Mouse (Mus musculus) hindbrain, embryonic 14.5 days (tissue): ENCODE results near the gene Dnajc7. TPM values are rescaled to one million over a fixed set of nuclear protein-coding genes. Genes with fewer than 3 reads are reported as not detected.

Source experiments
- ATAC-seq: fragments of 200-750 bp; cut with Nextera tagmentation; 2 replicates; pipeline ENCODE4 v1.8.0; 2017; ENCODE audit warnings: moderate number of reproducible peaks, mild to moderate bottlenecking, moderate TSS enrichment, moderate library complexity; ENCODE audit not compliant: low FRiP score
- DNase-seq: peaks from one replicate; pipeline ENCODE4 v3.0.0-alpha.2; 2015; ENCODE audit warnings: low spot score
- H3K27ac ChIP-seq: fragments of 300-500 bp; sonication (generic); 2 replicates; pipeline ENCODE4 v1.5.1; 2014; ENCODE audit warnings: mild to moderate bottlenecking, moderate library complexity
- H3K27me3 ChIP-seq: fragments of 300-500 bp; sonication (generic); 2 replicates; pipeline ENCODE4 v1.6.1; 2014; ENCODE audit warnings: mild to moderate bottlenecking, low read length, mixed read lengths; ENCODE audit not compliant: control insufficient read depth, insufficient read depth
- H3K36me3 ChIP-seq: fragments of 300-500 bp; sonication (generic); replicated peaks from 2 replicates; pipeline ENCODE4 v1.6.1; 2014; ENCODE audit not compliant: control insufficient read depth, insufficient read depth
- H3K4me1 ChIP-seq: fragments of 300-500 bp; sonication (generic); replicated peaks from 2 replicates; pipeline ENCODE4 v1.6.1; 2014; ENCODE audit warnings: antibody characterized with exemption, low read length, mixed read lengths; ENCODE audit not compliant: control insufficient read depth, insufficient read depth
- H3K4me2 ChIP-seq: fragments of 300-500 bp; sonication (generic); replicated peaks from 2 replicates; pipeline ENCODE4 v1.6.1; 2014; ENCODE audit warnings: mild to moderate bottlenecking, moderate library complexity
- H3K4me3 ChIP-seq: fragments of 300-500 bp; sonication (generic); replicated peaks from 2 replicates; pipeline ENCODE4 v1.5.1; 2014; ENCODE audit warnings: mild to moderate bottlenecking, low read length
- H3K9ac ChIP-seq: fragments of 300-500 bp; sonication (generic); 2 replicates; pipeline ENCODE4 v1.6.1; 2014
- H3K9me3 ChIP-seq: fragments of 300-500 bp; sonication (generic); 2 replicates; pipeline ENCODE4 v1.6.1; 2016; ENCODE audit warnings: low read length; ENCODE audit not compliant: control insufficient read depth
- WGBS: fragments of 180-500 bp; shearing (Covaris S2); extraction: QIAGEN DNeasy Blood & Tissue Kit; methylation state at CpG from one replicate; pipeline ENCODE4 v1.1.7; 2014; 5-methylcytosine and 5-hydroxymethylcytosine counted together
- polyA plus RNA-seq: library from polyadenylated mRNA; unstranded; fragments of >200 nt; fragmentation: Nextera tagmentation; extraction: Ambion mirVana; gene quantifications from 2 replicates; pipeline ENCODE4 v1.2.1, GENCODE M21; 2014

Dnajc7 gene
- polyA plus RNA-seq, 1 experiment from 2014 or later, result 91.6 TPM

DNA sequence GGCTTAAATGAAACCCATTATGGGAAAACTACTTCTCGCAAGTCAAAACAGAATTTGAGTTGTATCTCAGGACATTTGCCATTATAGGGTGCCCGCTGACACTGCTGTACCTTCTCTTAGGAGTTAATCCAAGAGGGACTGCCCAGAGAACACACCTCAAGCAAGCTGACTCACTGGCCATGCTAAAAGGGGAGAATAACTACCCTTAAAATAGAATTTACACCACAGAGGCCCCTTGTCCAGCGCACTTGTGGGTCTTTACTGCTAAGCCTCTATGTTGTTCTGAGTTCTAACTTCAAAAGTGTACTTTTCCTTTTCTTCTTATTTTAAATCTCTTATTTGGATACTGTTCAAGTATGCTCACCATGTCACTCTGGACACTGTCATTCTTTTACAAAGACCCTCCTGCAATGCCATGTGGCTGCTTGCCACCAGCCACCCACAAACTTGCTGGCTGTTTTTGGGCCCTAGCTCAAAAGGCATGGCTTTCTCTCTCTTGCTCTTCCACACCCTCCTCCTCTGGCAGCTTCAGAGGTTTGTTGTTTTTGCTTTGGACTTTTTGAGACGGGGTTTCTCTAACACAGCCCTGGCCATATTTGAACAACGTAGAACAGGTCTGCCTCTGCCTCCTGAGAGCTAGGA is 10.5 kb downstream of the Dnajc7 start:
- Histone ChIP-seq H3K4me2 (no peak overlapping the region), H3K9me3 (no peaks in the 10 kb centered on the region), H3K4me3 (no peak overlapping the region), H3K4me1 (peaks cover 6% of the 10 kb centered on the region; the same call in 1 of the 2 replicates), H3K9ac (no peak overlapping the region), H3K27ac (peak overlapping the region; percentile 43), H3K27me3 (no peaks in the 10 kb centered on the region), H3K36me3 (0 out of 2 replicates have a peak, but pooled peaks cover 6% of the 10 kb centered on the region)
- 89% methylated on average over 5 of the region's 5 CpGs for WGBS
- ATAC-seq, result no peak
- DNase-seq, result no peak

DNA sequence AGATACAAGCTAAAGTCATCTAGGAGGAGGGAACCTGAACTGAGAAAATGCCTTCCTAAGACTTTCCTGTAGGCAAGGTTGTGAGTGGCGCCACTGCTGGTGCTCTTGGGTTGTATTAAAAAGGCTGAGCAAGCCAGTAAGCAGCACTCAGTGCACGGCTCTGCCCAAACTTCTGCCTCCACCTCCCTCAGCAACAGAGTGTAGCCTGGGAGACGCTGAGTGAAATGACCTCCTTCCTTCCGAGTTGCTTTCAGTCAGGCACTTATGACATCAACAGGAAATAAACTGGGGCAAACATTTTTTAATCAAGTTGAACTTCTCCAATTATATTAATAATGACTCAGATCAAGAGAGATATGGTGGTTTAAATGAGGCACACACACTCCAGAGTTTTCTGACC is 11.2 kb downstream of the Dnajc7 start:
- 74% methylated on average over 4 of the region's 4 CpGs for WGBS
- Histone ChIP-seq H3K27me3 (no peaks in the 10 kb centered on the region), H3K27ac (no peak overlapping the region), H3K4me1 (peaks cover 10% of the 10 kb centered on the region; the same call in 1 of the 2 replicates), H3K4me2 (no peak overlapping the region), H3K9me3 (no peaks in the 10 kb centered on the region), H3K4me3 (no peak overlapping the region), H3K9ac (no peak overlapping the region), H3K36me3 (0 out of 2 replicates have a peak, but pooled peaks cover 6% of the 10 kb centered on the region)
- no peak for ATAC-seq
- DNase-seq, result no peak

DNA sequence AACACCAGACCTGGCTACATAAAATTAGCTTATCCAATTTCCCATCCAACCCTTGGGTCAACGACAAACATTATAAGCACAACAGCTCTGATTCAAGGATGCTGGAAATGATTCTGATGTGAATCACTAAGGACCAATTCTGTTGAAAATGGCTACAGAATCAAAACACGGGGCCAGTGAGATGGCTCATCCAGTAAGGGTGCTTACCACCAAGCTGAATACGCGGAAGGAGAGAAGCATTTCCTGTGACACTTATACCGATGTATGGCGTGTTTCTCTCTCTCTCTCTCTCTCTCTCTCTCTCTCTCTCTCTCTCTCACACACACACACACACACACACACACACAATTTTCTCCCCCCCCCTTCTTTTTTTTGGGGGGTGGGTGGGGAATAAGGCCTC is 12.8 kb downstream of the Dnajc7 start:
- Histone ChIP-seq H3K36me3 (peaks cover 7% of the 10 kb centered on the region), H3K4me3 (no peak overlapping the region), H3K4me2 (no peak overlapping the region), H3K9me3 (no peaks in the 10 kb centered on the region), H3K4me1 (peaks cover 12% of the 10 kb centered on the region; the same call in 1 of the 2 replicates), H3K27ac (no peak overlapping the region), H3K27me3 (no peaks in the 10 kb centered on the region), H3K9ac (no peak overlapping the region)
- WGBS, result 91% methylated on average over 6 of the region's 6 CpGs
- ATAC-seq, result no peak
- DNase-seq, result no peak

- no peaks in the 10 kb centered on the region for H3K9me3 ChIP-seq
- no peak overlapping the region for H3K9ac ChIP-seq
- WGBS, result 79% methylated on average over 10 of the region's 10 CpGs
- ATAC-seq (no peak), DNase-seq (no peak)
- no peaks in the 10 kb centered on the region for H3K27me3 ChIP-seq
- no peak overlapping the region for H3K4me3 ChIP-seq
- H3K36me3 ChIP-seq, result peaks cover 17% of the 10 kb centered on the region
- peak overlapping the region; percentile 26; the same call in 1 of the 2 replicates for H3K27ac ChIP-seq
- H3K4me1 ChIP-seq, result peaks cover 9% of the 10 kb centered on the region; the same call in 1 of the 2 replicates
- no peak overlapping the region for H3K4me2 ChIP-seq
Measured at GRCm38 (mm10) chr11:100605451-100605850, 14.5 kb downstream of the Dnajc7 start.

DNA sequence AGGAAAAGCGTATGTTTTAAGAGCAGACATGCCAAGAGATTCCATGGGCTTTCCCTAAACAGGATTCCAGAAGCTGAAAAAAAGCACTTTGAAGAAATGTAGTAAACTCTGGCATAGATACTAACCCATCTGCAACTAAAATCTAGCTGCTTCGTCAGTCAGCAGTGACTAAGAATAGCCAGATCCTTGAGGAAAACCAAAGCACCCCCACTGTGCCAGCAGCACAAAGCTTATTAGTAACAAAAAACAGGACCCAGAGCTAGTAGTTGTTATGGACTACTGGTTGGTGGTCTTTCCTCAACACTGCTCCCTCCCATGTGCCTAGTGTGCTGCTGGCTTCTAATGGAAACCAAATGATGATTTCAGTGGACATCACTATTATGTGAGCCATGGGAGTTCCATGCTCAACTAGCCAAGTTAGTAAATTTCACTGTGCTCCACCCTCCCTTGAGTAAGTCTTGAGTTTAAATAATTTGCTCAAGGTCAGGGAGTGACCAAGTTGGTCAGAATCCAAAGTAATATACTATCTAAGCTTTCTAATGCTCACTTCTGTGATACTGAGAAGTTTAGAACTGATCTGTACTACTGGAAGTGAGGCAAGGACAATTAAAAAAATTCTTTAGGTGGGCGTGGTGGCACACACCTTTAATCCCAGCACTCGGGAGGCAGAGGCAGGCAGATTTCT is 15.5 kb downstream of the Dnajc7 start:
- no peaks in the 10 kb centered on the region for H3K27me3 ChIP-seq
- no peak overlapping the region for H3K4me2 ChIP-seq
- H3K4me1 ChIP-seq, result peaks cover 6% of the 10 kb centered on the region; the same call in 1 of the 2 replicates
- H3K9ac ChIP-seq, result no peak overlapping the region
- peaks cover 27% of the 10 kb centered on the region for H3K36me3 ChIP-seq
- 88% methylated on average over 4 of the region's 4 CpGs for WGBS
- H3K4me3 ChIP-seq, result no peak overlapping the region
- H3K27ac ChIP-seq, result no peak overlapping the region
- H3K9me3 ChIP-seq, result no peaks in the 10 kb centered on the region
- DNase-seq (no peak), ATAC-seq (no peak)

DNA sequence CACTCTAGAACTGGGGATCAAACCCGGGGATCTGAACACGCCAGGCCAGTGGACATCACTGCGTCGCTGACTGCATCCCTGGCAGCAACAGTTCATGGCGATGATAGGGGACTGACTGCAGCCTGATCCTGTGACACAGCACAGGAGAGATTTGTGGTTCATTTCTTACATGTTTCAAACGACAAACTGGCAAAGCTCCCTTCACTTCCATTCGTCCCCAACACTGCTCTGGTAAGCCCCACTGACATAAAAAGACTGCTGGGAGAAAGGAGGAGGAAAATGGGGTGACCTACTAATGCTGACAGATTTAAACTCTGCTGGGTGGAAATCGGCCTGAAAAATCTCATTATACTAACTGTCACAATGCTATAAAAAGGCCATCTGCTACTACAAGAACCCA is 16.2 kb downstream of the Dnajc7 start:
- H3K9me3 ChIP-seq, result no peaks in the 10 kb centered on the region
- DNase-seq (no peak), ATAC-seq (no peak)
- no peak overlapping the region for H3K4me3 ChIP-seq
- no peak overlapping the region for H3K9ac ChIP-seq
- peaks cover 34% of the 10 kb centered on the region for H3K36me3 ChIP-seq
- H3K27me3 ChIP-seq, result no peaks in the 10 kb centered on the region
- 0 out of 2 replicates have a peak overlapping the region, but pooled peaks have one; percentile 32 for H3K27ac ChIP-seq
- H3K4me2 ChIP-seq, result no peak overlapping the region
- peaks cover 6% of the 10 kb centered on the region; the same call in 1 of the 2 replicates for H3K4me1 ChIP-seq
- 83% methylated on average over 8 of the region's 8 CpGs for WGBS

GRCm38 (mm10) chr11:100603155-100603554 is 16.8 kb downstream of the Dnajc7 start:
- WGBS, result 89% methylated on average over 9 of the region's 9 CpGs

GRCm38 (mm10) chr11:100601372-100601771 is 18.6 kb downstream of the Dnajc7 start:
- Histone ChIP-seq H3K27ac (no peak overlapping the region), H3K9ac (no peak overlapping the region), H3K36me3 (peaks cover 58% of the 10 kb centered on the region), H3K4me2 (no peak overlapping the region), H3K27me3 (no peaks in the 10 kb centered on the region), H3K4me1 (peaks cover 6% of the 10 kb centered on the region; the same call in 1 of the 2 replicates), H3K9me3 (no peaks in the 10 kb centered on the region), H3K4me3 (no peak overlapping the region)
- ATAC-seq (no peak), DNase-seq (no peak)
- WGBS, result 98% methylated on average over 3 of the region's 3 CpGs

More at GRCm38 (mm10) chr11:100603155-100603554, 16.8 kb downstream of the Dnajc7 start:
- no peak for ATAC-seq
- no peak for DNase-seq
- no peak overlapping the region for H3K9ac ChIP-seq
- H3K4me2 ChIP-seq, result no peak overlapping the region
- H3K4me3 ChIP-seq, result no peak overlapping the region
- no peaks in the 10 kb centered on the region for H3K9me3 ChIP-seq
- no peak overlapping the region for H3K27ac ChIP-seq
- peaks cover 6% of the 10 kb centered on the region; the same call in 1 of the 2 replicates for H3K4me1 ChIP-seq
- H3K36me3 ChIP-seq, result peaks cover 40% of the 10 kb centered on the region
- H3K27me3 ChIP-seq, result no peaks in the 10 kb centered on the region

DNA sequence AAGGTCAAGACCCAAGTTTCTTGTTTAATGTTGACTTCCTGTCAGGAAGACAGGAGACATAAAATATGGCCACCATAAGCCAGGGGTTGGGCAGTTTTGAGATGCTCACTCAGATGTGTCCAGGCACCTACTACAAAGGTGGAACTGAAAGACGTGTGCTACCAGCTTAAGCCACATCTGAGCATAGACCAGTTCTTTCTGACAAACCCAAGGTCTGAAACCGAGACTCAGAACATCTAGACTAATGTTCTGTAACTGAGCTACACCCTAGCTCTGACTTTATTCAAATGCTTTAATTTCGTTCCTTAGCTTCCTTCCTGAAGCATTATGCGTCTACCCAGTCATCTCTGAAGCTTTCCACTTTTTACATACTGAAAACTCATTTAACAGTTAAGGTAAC is 21.9 kb downstream of the Dnajc7 start:
- Histone ChIP-seq H3K27me3 (no peaks in the 10 kb centered on the region), H3K4me2 (no peak overlapping the region), H3K4me1 (no peaks in the 10 kb centered on the region), H3K36me3 (peaks cover 91% of the 10 kb centered on the region), H3K27ac (no peak overlapping the region), H3K9me3 (no peaks in the 10 kb centered on the region), H3K4me3 (no peak overlapping the region), H3K9ac (no peak overlapping the region)
- 98% methylated on average over 4 of the region's 4 CpGs for WGBS
- no peak for ATAC-seq
- DNase-seq, result no peak
